Comparison of ENCODE assay signal across 8 mouse cellular contexts in genomic region chr1:178337551-178338317, GRCm38 (mm10). TPM values are rescaled to one million over a fixed set of nuclear protein-coding genes. Genes with fewer than 3 reads are reported as not detected.
DNase-seq lines count a peak whose midpoint lies in the region; ATAC-seq and TF ChIP-seq lines count a peak whose summit lies in the region.

Hnrnpu (minus strand) TSS chr1:178337797.

- no peak for DNase-seq in Patski (ENCODE audit: low read depth, low spot score)
- DNase-seq in cerebellum, postnatal 14 days = peak; percentile 98 to 99
- peak; percentile 93 to 95 for DNase-seq in frontal cortex, postnatal 25 days (ENCODE audit: low spot score in 2 of 2)
- DNase-seq in hindbrain, embryonic 14.5 days (ENCODE audit: low spot score) = peak; percentile 99
- DNase-seq in left cerebral cortex, adult 11 months (ENCODE audit: low spot score) = peak; percentile 93
- DNase-seq in lung, postnatal 4 days = peak; percentile 96 to 99
- peak; percentile 92 for DNase-seq in retina, postnatal 7 days (ENCODE audit: low read depth, low spot score)
- peak; percentile 98 for DNase-seq in urinary bladder, adult 2 months (ENCODE audit: low spot score)

- peak; percentile 74 for ATAC-seq in Patski
- peak; percentile 87 for ATAC-seq in hindbrain, embryonic 14.5 days (ENCODE audit: low FRiP score)

- H3K27ac ChIP-seq in hindbrain, embryonic 14.5 days = peak within 1 kb of the TSS; percentile 99

- in situ Hi-C loops in Patski (cut with MboI; ENCODE audit: low pct_unique_long_range_greater_than_20kb) = no loop called here

- peaks cover 20% of the 10 kb centered on the region for H3K4me1 ChIP-seq in hindbrain, embryonic 14.5 days (replicated peaks; ENCODE audit: control insufficient read depth, insufficient read depth, low read length)

- peak within 1 kb of the TSS; percentile 97 for H3K4me2 ChIP-seq in hindbrain, embryonic 14.5 days (replicated peaks)

- under 1% methylated on average over 67 of the region's 73 CpGs for WGBS in hindbrain, embryonic 14.5 days

- no peaks in the 10 kb centered on the region for H3K27me3 ChIP-seq in Patski
- H3K27me3 ChIP-seq in hindbrain, embryonic 14.5 days (ENCODE audit: control insufficient read depth, insufficient read depth, low read length) = no peaks in the 10 kb centered on the region

- H3K9ac ChIP-seq in hindbrain, embryonic 14.5 days = peak within 1 kb of the TSS; percentile 100

- no peaks in the 10 kb centered on the region for H3K9me3 ChIP-seq in hindbrain, embryonic 14.5 days (ENCODE audit: control insufficient read depth, low read length)

- H3K36me3 ChIP-seq in hindbrain, embryonic 14.5 days (replicated peaks; ENCODE audit: control insufficient read depth, insufficient read depth) = peaks cover 30% of the 10 kb centered on the region

- CTCF ChIA-PET in Patski (lab: Charles Lee) = no interaction called here

- peak within 1 kb of the TSS; percentile 94 for H3K4me3 ChIP-seq in hindbrain, embryonic 14.5 days (replicated peaks; ENCODE audit: low read length)

- no peak for TF ChIP-seq CTCF in Patski (IDR thresholded peaks at IDR 0.05)

- POLR2A ChIA-PET in Patski (lab: Charles Lee) = interaction anchor here (1.2 to 7.8 kb wide), 3 partner anchors 17 to 112 kb away, joined by 3 to 80 read pairs (median 7); partner anchors contain the start of genes Cox20 and Efcab2

RNA-seq across cellular contexts. Expression of gene Hnrnpu, which starts in this region (rescaled TPM):
- polyA plus RNA-seq in Patski (2021) = 500 TPM
- polyA plus RNA-seq in hindbrain, embryonic 14.5 days (2014; fragmentation: Nextera tagmentation; extraction: Ambion mirVana) = 313 and 339 TPM in 2 replicates
- polyA plus RNA-seq in urinary bladder, adult 2 months (2012; rRNA removed) = 207 and 224 TPM in 2 replicates
